Mouse (Mus musculus): ENCODE results near the gene Foxb2. TPM values are rescaled to one million over a fixed set of nuclear protein-coding genes. Genes with fewer than 3 reads are reported as not detected.

Foxb2 gene
- polyA plus RNA-seq (2014; fragmentation: Nextera tagmentation; extraction: Ambion mirVana): not detected in 2 replicates

- WGBS: under 1% methylated on average over 36 of the region's 40 CpGs
- Histone ChIP-seq H3K4me2 (replicated peaks; ENCODE audit: low read depth, low read length) (peak within 1 kb of the TSS; percentile 74), H3K9me3 (ENCODE audit: control insufficient read depth, low read length) (no peaks in the 10 kb centered on the region), H3K9ac (ENCODE audit: low read depth, low read length) (peak within 1 kb of the TSS; percentile 23; the same call in 1 of the 2 replicates), H3K27ac (ENCODE audit: low read depth, low read length) (no peak within 1 kb of the TSS), H3K4me3 (ENCODE audit: low read length) (peak within 1 kb of the TSS; percentile 44), H3K27me3 (ENCODE audit: control insufficient read depth, insufficient read depth, low read length) (peaks cover 96% of the 10 kb centered on the region), H3K36me3 (ENCODE audit: control insufficient read depth, insufficient read depth, low read length) (no peaks in the 10 kb centered on the region), H3K4me1 (ENCODE audit: control insufficient read depth, insufficient read depth, low read length) (peaks cover 15% of the 10 kb centered on the region)
- ATAC-seq (ENCODE audit: low FRiP score, low TSS enrichment): no peak
Measured at GRCm38 (mm10) chr19:16873221-16873861, at the start of gene Foxb2. Foxb2 (minus strand) TSS chr19:16873805.

- H3K27ac ChIP-seq (ENCODE audit: low read depth, low read length): no peak overlapping the region
- H3K4me1 ChIP-seq (ENCODE audit: control insufficient read depth, insufficient read depth, low read length): no peaks in the 10 kb centered on the region
- WGBS: 80% methylated on average over 5 of the region's 5 CpGs
- no peak overlapping the region for H3K9ac ChIP-seq (ENCODE audit: low read depth, low read length)
- no peak overlapping the region for H3K4me2 ChIP-seq (replicated peaks; ENCODE audit: low read depth, low read length)
- no peak overlapping the region for H3K4me3 ChIP-seq (ENCODE audit: low read length)
- no peaks in the 10 kb centered on the region for H3K36me3 ChIP-seq (ENCODE audit: control insufficient read depth, insufficient read depth, low read length)
- no peaks in the 10 kb centered on the region for H3K27me3 ChIP-seq (ENCODE audit: control insufficient read depth, insufficient read depth, low read length)
- no peak for ATAC-seq (ENCODE audit: low FRiP score, low TSS enrichment)
- no peaks in the 10 kb centered on the region for H3K9me3 ChIP-seq (ENCODE audit: control insufficient read depth, low read length)
Measured at GRCm38 (mm10) chr19:16911507-16911906, 37.9 kb upstream of the Foxb2 start.

- WGBS: 78% methylated on average over 2 of the region's 2 CpGs
Measured at GRCm38 (mm10) chr19:16903106-16903505, 29.5 kb upstream of the Foxb2 start.

GRCm38 (mm10) chr19:16899716-16900115 lies 26.1 kb upstream of the Foxb2 start:
- H3K4me3 ChIP-seq (ENCODE audit: low read length): no peak overlapping the region
- H3K9ac ChIP-seq (ENCODE audit: low read depth, low read length): no peak overlapping the region
- H3K27ac ChIP-seq (ENCODE audit: low read depth, low read length): no peak overlapping the region
- H3K4me2 ChIP-seq (replicated peaks; ENCODE audit: low read depth, low read length): no peak overlapping the region
- no peaks in the 10 kb centered on the region for H3K36me3 ChIP-seq (ENCODE audit: control insufficient read depth, insufficient read depth, low read length)
- no peak for ATAC-seq (ENCODE audit: low FRiP score, low TSS enrichment)
- 55% methylated on average over 10 of the region's 10 CpGs for WGBS
- H3K27me3 ChIP-seq (ENCODE audit: control insufficient read depth, insufficient read depth, low read length): no peaks in the 10 kb centered on the region
- H3K9me3 ChIP-seq (ENCODE audit: control insufficient read depth, low read length): no peaks in the 10 kb centered on the region
- no peaks in the 10 kb centered on the region for H3K4me1 ChIP-seq (ENCODE audit: control insufficient read depth, insufficient read depth, low read length)

More at GRCm38 (mm10) chr19:16903106-16903505, 29.5 kb upstream of the Foxb2 start:
- H3K4me2 ChIP-seq (replicated peaks; ENCODE audit: low read depth, low read length): no peak overlapping the region
- H3K9me3 ChIP-seq (ENCODE audit: control insufficient read depth, low read length): no peaks in the 10 kb centered on the region
- ATAC-seq (ENCODE audit: low FRiP score, low TSS enrichment): no peak
- H3K27ac ChIP-seq (ENCODE audit: low read depth, low read length): no peak overlapping the region
- H3K27me3 ChIP-seq (ENCODE audit: control insufficient read depth, insufficient read depth, low read length): no peaks in the 10 kb centered on the region
- H3K4me3 ChIP-seq (ENCODE audit: low read length): no peak overlapping the region
- no peaks in the 10 kb centered on the region for H3K36me3 ChIP-seq (ENCODE audit: control insufficient read depth, insufficient read depth, low read length)
- no peaks in the 10 kb centered on the region for H3K4me1 ChIP-seq (ENCODE audit: control insufficient read depth, insufficient read depth, low read length)
- H3K9ac ChIP-seq (ENCODE audit: low read depth, low read length): no peak overlapping the region

- no peak overlapping the region for H3K4me2 ChIP-seq (replicated peaks; ENCODE audit: low read depth, low read length)
- H3K27me3 ChIP-seq (ENCODE audit: control insufficient read depth, insufficient read depth, low read length): no peaks in the 10 kb centered on the region
- no peak overlapping the region for H3K4me3 ChIP-seq (ENCODE audit: low read length)
- no peaks in the 10 kb centered on the region for H3K9me3 ChIP-seq (ENCODE audit: control insufficient read depth, low read length)
- H3K36me3 ChIP-seq (ENCODE audit: control insufficient read depth, insufficient read depth, low read length): no peaks in the 10 kb centered on the region
- H3K27ac ChIP-seq (ENCODE audit: low read depth, low read length): no peak overlapping the region
- WGBS: 90% methylated on average over 5 of the region's 5 CpGs
- no peak overlapping the region for H3K9ac ChIP-seq (ENCODE audit: low read depth, low read length)
- no peak for ATAC-seq (ENCODE audit: low FRiP score, low TSS enrichment)
- H3K4me1 ChIP-seq (ENCODE audit: control insufficient read depth, insufficient read depth, low read length): no peaks in the 10 kb centered on the region
Measured at GRCm38 (mm10) chr19:16898576-16898975, 25.0 kb upstream of the Foxb2 start.

- no peak for ATAC-seq (ENCODE audit: low FRiP score, low TSS enrichment)
- H3K36me3 ChIP-seq (ENCODE audit: control insufficient read depth, insufficient read depth, low read length): no peaks in the 10 kb centered on the region
- H3K4me3 ChIP-seq (ENCODE audit: low read length): no peak overlapping the region
Measured at GRCm38 (mm10) chr19:16876458-16876770, 2.8 kb upstream of the Foxb2 start.

GRCm38 (mm10) chr19:16875631-16876457 lies 2.2 kb upstream of the Foxb2 start:
- no peak overlapping the region for H3K4me2 ChIP-seq (replicated peaks; ENCODE audit: low read depth, low read length)
- 1% methylated on average over 34 of the region's 34 CpGs for WGBS
- no peak overlapping the region for H3K9ac ChIP-seq (ENCODE audit: low read depth, low read length)
- no peak for ATAC-seq (ENCODE audit: low FRiP score, low TSS enrichment)
- peaks cover 15% of the 10 kb centered on the region for H3K4me1 ChIP-seq (ENCODE audit: control insufficient read depth, insufficient read depth, low read length)
- no peak overlapping the region for H3K27ac ChIP-seq (ENCODE audit: low read depth, low read length)
- H3K4me3 ChIP-seq (ENCODE audit: low read length): no peak overlapping the region
- H3K36me3 ChIP-seq (ENCODE audit: control insufficient read depth, insufficient read depth, low read length): no peaks in the 10 kb centered on the region
- no peaks in the 10 kb centered on the region for H3K9me3 ChIP-seq (ENCODE audit: control insufficient read depth, low read length)
- H3K27me3 ChIP-seq (ENCODE audit: control insufficient read depth, insufficient read depth, low read length): peaks cover 96% of the 10 kb centered on the region

More at GRCm38 (mm10) chr19:16876458-16876770, 2.8 kb upstream of the Foxb2 start:
- H3K9ac ChIP-seq (ENCODE audit: low read depth, low read length): no peak overlapping the region
- H3K27me3 ChIP-seq (ENCODE audit: control insufficient read depth, insufficient read depth, low read length): peaks cover 94% of the 10 kb centered on the region
- 2% methylated on average over 17 of the region's 17 CpGs for WGBS
- no peaks in the 10 kb centered on the region for H3K9me3 ChIP-seq (ENCODE audit: control insufficient read depth, low read length)
- H3K4me2 ChIP-seq (replicated peaks; ENCODE audit: low read depth, low read length): no peak overlapping the region
- H3K4me1 ChIP-seq (ENCODE audit: control insufficient read depth, insufficient read depth, low read length): peaks cover 15% of the 10 kb centered on the region
- H3K27ac ChIP-seq (ENCODE audit: low read depth, low read length): no peak overlapping the region

- H3K9ac ChIP-seq (ENCODE audit: low read depth, low read length): no peak overlapping the region
- no peak overlapping the region for H3K27ac ChIP-seq (ENCODE audit: low read depth, low read length)
- peaks cover 15% of the 10 kb centered on the region for H3K4me1 ChIP-seq (ENCODE audit: control insufficient read depth, insufficient read depth, low read length)
- under 1% methylated on average over 14 of the region's 14 CpGs for WGBS
- H3K9me3 ChIP-seq (ENCODE audit: control insufficient read depth, low read length): no peaks in the 10 kb centered on the region
- H3K4me3 ChIP-seq (ENCODE audit: low read length): peak overlapping the region; percentile 29; the same call in 1 of the 2 replicates
- no peak for ATAC-seq (ENCODE audit: low FRiP score, low TSS enrichment)
- no peaks in the 10 kb centered on the region for H3K36me3 ChIP-seq (ENCODE audit: control insufficient read depth, insufficient read depth, low read length)
- no peak overlapping the region for H3K4me2 ChIP-seq (replicated peaks; ENCODE audit: low read depth, low read length)
- peaks cover 95% of the 10 kb centered on the region for H3K27me3 ChIP-seq (ENCODE audit: control insufficient read depth, insufficient read depth, low read length)
Measured at GRCm38 (mm10) chr19:16874991-16875540, 1.5 kb upstream of the Foxb2 start.

Data from kidney, embryonic 14.5 days (tissue).